Mouse (Mus musculus): ENCODE data around the gene Plcb1.
A peak's percentile ranks its signal among the peaks of the same experiment; 100 is the strongest.
"Not testable (repeated sequence)": the region's sequence is repeated elsewhere in the genome, so short reads cannot be mapped to it uniquely, and the experiment has no call there.

The Plcb1 gene

DNA sequence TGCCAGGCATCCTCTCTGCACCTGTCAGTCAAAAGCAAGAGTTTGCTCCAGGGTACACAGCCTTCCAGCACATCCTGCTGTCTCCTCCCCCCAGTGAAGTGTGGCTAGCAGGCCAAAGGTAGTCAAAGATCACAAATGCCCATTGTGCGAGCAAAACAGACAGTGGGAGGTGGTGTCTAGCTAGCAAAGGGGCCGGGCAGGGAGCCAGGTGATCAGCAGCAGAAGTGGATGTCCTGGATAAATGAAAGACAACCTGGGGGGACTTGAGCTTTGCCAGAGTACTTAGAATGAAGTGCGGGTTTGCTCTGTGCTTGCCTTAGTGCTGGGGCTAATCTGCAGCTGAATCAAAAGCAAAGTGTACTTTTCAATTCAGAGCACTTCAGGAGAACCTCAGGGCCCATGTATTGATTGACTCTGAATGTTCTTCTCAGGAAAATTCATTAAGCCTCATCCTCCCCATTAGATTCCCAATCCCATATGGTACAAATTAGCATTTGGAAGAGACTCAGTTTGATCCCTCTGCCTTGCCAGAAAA, 191.0 kb downstream of the Plcb1 start:
- no peak for DNase-seq

DNA sequence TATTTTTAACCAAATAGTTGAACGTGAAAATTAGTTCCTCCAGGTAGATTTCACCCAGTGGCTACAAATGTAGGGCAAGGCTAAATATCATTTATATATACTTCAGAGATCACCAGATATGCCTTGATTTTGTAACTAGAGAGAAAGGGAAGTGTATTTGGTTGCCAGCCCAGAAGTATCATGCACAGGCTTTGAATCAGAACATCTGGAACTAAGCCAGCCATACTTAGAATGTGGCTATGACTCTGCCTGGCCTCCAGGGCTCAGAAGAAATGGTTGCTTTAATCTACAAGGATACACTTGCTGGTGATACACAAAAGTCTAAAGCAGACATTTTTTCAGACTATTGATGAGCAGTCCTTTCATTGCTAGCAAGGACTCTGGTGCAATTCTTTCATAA, 191.8 kb downstream of the Plcb1 start:
- DNase-seq: no peak

GRCm38 (mm10) chr2:134981394-134981793, 195.5 kb downstream of the Plcb1 start:
- no peak for DNase-seq

GRCm38 (mm10) chr2:134984884-134985283, 199.0 kb downstream of the Plcb1 start:
- DNase-seq: no peak

- DNase-seq: no peak
These were observed 202.1 kb downstream of the Plcb1 start for GRCm38 (mm10) chr2:134987978-134988377.

DNA sequence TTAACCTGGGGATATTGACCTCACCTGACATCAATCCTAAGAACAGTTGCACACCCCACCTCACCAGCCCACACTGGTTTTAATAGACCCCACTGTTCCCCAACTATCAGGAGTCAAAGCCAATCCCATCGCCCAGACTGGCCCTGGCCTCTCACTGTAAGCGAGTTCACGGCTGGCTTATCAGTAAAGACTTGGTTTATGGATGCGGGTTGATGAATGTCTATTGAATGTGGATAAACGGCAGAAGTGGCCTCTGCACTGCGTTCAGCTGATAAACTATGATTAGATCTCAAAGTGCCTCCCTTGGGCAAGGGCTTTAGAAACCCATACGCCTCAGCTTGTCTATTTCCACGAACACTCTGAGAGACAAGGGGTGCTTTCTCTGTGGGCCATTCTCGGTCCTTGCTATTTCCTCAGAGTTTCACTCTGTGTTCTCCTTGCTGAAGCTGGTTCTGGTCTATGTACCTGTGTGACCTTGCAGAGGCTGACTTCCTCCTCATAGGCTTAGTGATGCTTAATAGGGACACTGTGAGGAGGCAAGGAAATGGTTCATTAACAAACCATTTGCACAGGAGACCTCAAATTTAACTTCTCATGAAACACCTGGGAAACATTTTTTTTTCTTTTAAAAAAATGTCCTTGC, 203.9 kb downstream of the Plcb1 start:
- DNase-seq: no peak

GRCm38 (mm10) chr2:135007134-135007533, 221.3 kb downstream of the Plcb1 start:
- no peak for DNase-seq

DNA sequence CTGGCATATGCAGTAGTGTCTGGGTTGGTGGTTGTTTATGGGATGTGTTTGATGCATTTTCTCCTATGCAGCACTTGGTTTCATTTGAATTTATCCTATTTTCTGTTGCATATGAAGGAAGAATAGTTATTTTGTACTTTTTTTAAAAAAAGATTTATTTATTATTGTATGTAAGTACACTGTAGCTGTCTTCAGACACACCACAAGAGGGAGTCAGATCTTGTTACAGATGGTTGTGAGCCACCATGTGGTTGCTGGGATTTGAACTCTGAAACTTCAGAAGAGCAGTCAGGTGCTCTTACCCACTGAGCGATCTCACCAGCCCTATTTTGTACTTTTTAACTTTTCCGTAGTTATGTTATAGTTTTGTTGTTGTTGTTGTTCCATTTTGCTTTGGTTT, 222.0 kb downstream of the Plcb1 start:
- DNase-seq: not testable (repeated sequence)

DNA sequence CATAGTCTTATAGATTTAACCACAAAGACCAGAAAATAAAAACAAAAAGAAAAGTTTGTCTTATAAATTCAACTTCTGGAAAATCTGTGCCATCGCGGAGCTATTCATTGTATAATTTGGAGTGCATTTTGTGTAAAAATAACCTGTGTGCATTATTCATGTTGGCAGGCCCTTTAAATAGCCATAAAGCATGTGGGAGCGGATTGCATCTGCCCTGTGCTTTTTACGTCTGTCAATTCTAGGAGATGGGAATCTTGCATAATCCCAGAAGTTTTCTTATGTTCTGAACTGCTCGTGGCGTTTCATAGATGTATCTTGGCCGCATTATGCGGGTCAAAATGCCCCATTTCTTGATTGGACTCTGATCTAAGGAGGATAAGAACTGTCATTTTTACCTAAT, 224.5 kb downstream of the Plcb1 start:
- DNase-seq: peak; percentile 20

DNA sequence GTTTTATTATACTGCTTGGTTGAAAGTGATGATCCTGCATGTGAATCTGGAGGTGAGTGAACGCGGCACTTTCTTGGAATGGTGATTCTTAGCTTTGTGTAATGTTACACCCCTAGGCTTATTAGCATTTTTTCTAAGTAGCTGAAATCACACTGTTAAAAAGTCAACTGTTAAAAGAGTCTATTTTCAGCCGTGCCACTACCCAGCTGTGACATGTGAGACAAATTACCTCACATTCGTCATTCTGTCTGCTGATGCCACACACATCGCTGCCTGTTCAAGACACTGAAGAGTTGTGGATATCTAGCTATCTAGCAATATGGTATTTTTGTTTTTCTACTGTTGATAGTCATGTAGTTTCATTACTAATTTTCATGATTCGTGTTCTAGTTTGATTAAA, 229.6 kb downstream of the Plcb1 start:
- DNase-seq: no peak

- DNase-seq: no peak
These were observed 232.4 kb downstream of the Plcb1 start for GRCm38 (mm10) chr2:135018275-135018674.

DNA sequence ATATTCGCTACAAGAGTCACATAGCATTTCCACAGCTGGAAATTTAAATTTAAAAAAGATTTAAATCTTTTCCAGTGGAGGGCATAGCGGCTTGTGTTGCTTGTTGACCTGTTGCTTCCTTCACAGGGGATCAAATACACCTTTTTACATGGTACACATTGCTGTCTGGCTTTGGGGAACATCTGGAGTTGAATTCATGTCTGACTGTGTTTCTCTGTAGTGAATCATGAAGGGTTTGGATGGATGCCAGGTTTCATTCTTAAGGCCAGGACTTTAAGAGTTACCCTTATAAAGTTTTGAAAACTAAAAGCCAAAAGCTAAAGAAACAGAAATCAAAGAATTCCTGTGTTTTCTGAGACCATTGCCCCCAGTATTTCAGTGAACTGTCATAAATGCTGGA, 232.8 kb downstream of the Plcb1 start:
- no peak for DNase-seq

- no peak for DNase-seq
These were observed 233.7 kb downstream of the Plcb1 start for GRCm38 (mm10) chr2:135019588-135019987.

DNA sequence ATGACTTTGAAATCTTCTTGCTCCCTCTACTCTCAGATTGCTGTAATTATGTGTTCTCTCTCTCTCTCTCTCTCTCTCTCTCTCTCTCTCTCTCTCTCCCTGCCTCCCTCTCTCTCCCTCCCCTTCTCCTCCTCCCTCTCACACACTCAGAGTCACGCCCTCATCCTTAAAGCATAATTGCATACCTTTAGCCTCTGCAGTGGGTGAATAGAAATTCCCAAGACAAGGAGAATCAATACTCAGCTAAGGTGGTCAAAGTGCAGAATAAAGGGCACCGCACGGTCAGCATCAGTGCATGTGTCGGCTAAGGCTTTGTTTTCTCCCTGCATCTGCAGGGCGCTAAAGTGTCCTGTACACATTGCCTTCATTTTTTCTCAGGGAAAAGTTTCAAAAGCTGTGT, 243.4 kb downstream of the Plcb1 start:
- no peak for DNase-seq

- no peak for DNase-seq
These were observed 243.8 kb downstream of the Plcb1 start for GRCm38 (mm10) chr2:135029700-135030099.

DNA sequence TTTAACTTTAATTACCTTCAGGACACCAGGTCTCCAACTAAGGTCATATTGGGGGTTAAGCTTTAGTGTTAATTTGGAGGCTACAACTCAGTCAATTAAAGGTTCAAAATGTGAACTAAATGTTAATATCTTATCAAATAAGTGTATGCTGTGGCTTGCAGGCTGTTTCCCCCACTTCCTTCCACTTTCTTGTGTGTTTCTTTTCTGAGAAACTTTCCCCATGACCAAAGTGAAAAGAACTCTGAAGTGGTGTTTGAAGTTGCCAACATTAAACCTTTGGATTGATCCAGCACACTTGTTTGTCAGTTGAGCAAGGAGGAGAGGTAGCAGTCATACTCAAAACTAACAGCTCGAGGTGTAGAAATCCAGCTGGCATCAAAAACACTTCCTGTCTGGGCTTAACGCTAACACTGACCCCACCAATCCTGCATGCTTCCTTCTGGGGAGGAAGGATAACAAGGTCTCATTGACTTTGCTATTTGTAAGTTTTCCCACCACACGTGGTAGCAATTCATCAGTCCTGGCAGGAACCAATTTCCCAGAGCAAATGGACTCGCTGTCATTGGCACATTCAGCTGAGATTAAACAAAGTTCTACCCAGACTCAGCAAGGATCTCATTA, 249.9 kb downstream of the Plcb1 start:
- no peak for DNase-seq

GRCm38 (mm10) chr2:135048791-135049190, 262.9 kb downstream of the Plcb1 start:
- DNase-seq: no peak

DNA sequence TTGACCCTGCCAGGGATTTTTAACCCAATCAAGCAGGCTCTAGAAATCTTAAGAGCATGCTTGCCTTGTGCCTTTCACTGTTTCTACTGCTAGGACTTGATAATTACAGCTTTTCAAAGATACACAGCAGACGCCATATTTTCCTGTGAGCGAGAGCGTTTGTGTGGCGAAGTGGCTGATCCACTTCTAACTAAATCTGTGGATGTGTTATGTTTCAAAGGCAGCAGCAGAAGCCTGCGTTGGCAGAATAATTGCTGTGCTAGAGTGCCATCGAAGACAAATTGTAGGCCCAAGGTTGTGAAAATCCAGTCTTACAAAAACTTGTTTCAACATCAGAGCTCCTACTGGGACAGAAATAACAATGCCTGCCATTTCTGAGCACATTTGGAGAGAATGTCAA, 263.4 kb downstream of the Plcb1 start:
- DNase-seq: no peak

DNA sequence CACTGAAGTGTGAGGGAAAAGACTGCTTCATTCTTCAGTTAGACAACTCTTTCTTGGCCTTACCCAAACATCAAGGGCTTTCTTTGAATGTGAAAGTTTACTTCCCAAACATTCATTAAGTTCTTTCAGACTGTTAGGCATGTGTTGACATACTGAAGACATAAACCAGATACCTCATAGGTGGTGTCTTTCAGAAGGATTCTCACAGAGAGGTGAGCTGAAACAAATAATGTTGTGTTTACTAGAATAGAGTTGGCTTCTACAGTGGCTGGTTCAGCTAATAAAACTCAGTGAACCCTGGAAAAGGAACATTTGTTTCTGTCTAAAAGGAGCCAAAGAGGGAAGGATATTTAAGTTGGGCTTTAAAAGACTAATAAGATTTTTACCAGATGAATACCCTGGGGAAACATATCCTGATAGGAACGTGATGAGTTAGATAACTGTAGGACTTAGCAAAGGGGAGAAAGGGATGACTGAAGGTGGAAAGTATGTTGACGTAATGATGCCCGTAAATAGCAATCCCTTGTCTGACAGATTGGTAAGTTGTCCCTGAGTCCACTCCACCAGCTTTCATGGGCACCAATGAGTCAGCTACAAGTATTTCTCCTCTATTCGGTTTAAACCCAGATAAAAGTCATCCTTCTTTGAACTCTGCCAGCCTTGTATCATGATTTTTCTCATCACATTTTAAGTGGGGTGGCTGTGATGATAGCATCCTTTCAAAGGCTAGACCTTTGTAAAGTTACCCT, 265.8 kb downstream of the Plcb1 start:
- DNase-seq: no peak

- no peak for DNase-seq
These were observed 267.5 kb downstream of the Plcb1 start for GRCm38 (mm10) chr2:135053391-135053790.

DNA sequence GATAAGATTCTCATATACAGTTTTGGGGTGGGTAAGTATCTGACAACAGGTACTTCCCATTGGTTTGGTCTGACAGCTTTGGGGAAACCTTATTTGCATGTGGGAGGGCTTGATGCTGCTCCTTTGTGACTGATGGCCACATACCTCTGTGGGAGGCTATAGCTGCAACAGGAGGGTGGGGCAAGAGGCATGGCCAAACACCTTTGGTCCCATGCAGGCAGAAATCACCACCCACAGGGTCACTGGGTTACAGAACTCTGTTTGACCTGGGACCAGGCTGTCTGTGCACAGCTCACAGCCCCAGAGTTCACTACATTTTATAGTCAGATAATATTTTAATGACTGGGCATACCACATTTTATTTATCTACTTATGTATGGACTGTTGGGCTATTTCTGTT, 281.6 kb downstream of the Plcb1 start:
- DNase-seq: no peak

DNA sequence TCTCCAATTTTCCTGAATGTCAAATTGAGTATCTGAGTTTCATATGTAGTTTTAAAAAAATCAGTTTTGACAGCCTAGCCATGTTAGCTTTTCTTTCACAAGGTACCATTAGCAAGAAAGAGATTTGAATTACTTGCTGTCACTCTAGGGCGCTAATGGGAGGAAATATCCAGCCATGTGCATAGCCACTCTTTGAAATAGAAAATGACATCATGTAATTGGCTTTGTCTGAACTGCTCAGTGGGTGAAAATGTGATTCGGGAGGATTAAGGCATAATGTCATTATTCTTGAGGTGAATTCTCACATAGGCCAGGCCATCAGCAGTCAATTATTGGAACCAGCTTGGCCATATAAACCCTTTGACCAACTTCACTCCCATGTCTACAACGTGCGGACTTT, 285.5 kb downstream of the Plcb1 start:
- no peak for DNase-seq

- no peak for DNase-seq
These were observed 286.6 kb downstream of the Plcb1 start for GRCm38 (mm10) chr2:135072503-135072902.

DNA sequence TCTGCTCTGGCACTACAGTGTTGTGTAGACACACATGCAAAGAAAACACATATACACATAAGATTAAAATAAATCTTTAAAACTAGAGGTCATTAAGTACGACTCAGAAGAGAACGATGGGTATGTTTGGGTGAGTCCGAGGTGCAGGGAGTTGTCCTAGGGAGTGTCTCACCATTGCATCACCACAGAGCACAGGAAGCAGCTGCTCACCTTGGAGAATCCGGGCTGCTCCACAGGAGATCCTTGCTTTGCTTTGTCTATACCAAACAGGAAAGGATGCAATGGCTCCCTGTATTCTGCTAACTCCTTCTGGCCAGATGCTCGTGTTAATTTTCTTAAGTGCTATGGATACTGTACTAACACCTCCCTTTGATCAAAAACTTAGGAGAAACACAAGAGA, 287.1 kb downstream of the Plcb1 start:
- DNase-seq: no peak

Measured in right cerebral cortex, postnatal 25 days (tissue).